Mouse (Mus musculus): ENCODE measurements around the gene Cryzl2.

The Cryzl2 gene

DNA sequence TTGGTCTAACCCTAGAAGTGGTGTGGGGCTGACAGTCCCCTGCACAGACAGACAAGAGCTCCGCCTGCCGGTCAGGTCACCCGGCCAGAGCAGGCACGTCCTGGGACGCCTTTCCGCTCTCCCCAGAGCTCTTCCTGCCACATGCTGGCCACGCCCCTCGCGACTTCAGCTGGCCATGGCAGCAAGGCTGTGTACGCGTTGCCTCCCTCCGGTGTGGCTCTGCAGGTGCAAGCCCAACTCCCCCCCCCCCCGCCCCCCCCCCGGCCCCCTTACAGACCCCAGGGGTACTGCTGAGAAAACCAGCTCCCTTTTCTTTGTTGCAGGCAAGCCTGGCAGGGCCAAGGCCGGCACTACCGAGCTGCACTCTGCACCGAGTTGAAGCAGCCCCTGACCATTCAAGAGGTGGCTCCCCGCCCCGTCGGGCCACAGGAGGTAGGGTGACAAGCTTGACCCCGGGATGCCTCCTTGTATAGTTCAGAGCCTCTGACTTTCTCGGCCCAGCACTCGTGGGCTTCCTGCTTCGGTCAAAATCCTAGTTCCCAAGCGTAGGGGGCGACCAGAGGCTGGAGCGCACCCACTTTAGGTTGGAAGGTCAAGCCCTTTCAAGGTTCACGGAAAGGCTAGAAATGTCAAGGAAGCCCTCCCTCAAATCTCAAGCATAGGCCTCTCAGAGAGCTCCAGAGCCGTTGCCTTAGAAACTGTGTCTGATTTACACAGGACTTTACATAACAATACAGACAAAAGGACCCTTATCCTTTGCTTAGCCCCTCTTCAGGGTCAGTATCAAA lies at the start of gene Cryzl2:
Cryzl2 (plus strand) TSS at position 157 of the 788 bp plus-strand sequence.
- DNase-seq = peak; percentile 12

- DNase-seq = no peak
Measured at GRCm38 (mm10) chr1:157409648-157410047, 48.7 kb upstream of the Cryzl2 start.

DNA sequence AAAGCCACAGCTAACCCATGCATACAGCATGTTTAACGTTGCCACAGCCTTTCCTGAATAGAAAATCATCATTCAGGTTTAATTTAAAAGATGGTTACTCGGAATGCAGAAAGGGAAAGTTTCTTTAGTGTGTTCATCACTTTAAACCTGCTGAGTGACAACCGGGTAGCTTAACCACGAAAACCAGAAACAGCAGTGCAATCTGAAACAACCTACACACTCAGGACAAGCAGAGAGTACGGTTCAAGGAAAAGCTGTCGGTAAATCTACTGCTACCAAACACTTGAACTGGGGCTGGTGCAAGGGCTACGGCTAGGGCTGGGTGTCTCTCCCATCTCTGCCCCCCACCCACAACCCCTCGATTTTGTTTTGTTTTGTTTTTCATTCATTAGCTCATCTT lies 47.4 kb upstream of the Cryzl2 start:
- DNase-seq = no peak

DNA sequence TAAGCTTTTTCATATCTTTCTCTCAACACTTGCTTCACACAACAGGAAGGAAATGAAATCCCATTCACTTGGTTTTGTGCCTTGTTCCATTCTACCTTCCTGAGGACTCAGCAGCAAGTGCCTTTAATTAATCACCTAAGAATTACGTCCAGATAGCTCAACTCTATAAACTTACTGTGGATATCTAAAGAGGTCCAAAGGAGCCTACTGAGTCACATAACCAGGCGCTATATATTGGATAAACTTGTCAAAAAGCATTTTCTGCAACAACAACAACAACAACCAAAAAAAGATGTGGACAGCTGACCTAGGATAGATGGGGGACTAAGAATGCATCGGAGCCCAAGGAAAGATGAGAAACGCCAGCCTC lies 47.1 kb upstream of the Cryzl2 start:
- no peak for DNase-seq

GRCm38 (mm10) chr1:157411711-157412380 lies 46.5 kb upstream of the Cryzl2 start:
- peak; percentile 74 for DNase-seq

- DNase-seq = peak; percentile 96
Measured at GRCm38 (mm10) chr1:157412454-157413369, 45.7 kb upstream of the Cryzl2 start, which contains the start of gene Rasal2. TSS of gene Rasal2 (minus strand) at chr1:157412595.

DNA sequence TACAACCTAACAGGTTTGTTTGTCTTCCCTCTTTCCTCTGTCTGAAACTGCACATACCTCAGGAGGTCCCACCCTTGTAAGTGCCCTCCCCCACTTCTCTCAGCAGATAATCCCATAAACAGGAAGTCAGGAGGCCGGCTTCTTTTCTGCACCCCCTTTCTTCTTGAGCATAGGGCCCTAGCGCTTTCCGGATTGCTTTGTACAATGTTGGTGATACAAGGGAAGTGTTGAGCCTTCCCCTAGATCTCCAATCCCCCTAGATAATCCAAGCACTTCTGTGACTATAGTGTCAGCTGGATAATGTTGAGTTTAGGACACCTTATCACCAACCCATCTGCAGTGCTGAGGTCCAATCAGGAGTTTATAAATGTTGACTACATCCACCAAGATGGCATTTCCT lies 42.6 kb upstream of the Cryzl2 start:
- no peak for DNase-seq

GRCm38 (mm10) chr1:157416628-157417027 lies 41.7 kb upstream of the Cryzl2 start:
- no peak for DNase-seq

DNA sequence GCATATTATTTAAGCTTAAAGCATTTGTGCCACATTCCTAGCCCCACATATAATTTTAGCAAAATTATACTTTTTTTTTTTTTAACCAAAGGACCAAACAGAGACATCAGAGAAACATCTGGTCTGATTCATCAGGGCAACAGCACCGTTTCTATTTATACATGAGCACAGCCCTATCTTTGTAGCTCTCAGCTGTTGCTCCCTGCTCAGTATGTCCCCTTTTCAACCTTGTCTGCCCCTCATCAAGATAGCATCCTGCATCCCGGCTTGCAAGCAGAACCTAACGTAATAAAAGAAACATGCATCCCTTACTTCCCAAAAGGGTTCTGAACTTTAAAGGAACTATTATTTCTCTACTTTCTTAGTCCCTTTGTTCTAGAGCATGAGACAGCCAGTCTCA lies 41.0 kb upstream of the Cryzl2 start:
- DNase-seq = no peak

- no peak for DNase-seq
Measured at GRCm38 (mm10) chr1:157417861-157418260, 40.5 kb upstream of the Cryzl2 start.

DNA sequence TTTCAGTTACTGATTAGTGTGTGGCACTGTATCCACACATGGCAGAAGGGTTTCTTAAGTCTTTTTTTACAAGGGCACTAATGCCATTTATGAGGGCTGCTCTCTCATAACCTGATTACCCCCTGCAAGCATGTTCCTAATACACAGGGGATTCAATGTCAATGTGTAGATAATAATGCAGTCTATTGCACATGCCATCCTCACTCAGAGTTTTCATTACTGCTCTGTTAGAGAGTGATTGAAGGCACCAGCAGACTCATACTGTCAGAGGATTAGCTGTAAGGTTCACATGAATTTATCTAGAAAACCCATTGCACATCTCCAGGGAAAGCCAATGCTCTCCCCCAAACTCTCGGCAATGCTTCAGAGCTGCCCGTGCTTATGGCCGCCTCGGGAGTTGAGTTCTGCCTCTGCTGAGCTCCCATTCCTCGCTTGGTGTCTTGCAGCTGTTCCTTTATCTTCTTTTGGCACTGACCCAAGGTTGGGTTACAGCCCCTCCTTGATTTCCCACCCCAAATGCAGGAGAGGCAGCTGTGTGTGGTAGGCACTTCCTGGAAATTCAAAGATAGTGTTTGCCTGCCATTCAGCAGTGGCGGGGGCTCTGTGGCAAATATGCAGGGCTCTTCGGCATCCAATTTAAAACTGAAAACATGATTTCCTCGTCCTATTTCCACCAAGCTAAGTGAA lies 32.5 kb upstream of the Cryzl2 start:
- DNase-seq = no peak

GRCm38 (mm10) chr1:157426933-157427332 lies 31.4 kb upstream of the Cryzl2 start:
- DNase-seq = no peak

GRCm38 (mm10) chr1:157427604-157428003 lies 30.8 kb upstream of the Cryzl2 start:
- DNase-seq = no peak

- DNase-seq = no peak
Measured at GRCm38 (mm10) chr1:157428366-157428765, 30.0 kb upstream of the Cryzl2 start.

DNA sequence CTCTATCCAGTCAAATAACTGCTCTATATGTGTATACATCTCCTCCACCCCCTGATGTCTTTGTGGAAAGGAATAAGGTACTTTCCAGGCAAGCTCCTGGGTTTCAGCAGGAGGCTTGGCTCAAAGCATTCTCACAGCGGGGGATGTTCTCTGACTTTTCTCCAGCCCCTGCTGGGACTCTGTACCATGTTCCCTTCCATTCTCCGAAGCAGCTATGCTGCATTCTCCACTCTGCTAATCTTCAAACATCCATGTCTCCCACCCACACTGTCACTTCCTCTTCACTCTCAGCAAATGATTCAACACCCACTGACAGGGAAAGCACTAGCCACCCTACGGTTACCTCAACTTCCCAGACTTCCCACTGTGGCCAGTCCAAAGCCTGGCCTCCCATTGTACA lies 25.1 kb upstream of the Cryzl2 start:
- DNase-seq = peak; percentile 14

DNA sequence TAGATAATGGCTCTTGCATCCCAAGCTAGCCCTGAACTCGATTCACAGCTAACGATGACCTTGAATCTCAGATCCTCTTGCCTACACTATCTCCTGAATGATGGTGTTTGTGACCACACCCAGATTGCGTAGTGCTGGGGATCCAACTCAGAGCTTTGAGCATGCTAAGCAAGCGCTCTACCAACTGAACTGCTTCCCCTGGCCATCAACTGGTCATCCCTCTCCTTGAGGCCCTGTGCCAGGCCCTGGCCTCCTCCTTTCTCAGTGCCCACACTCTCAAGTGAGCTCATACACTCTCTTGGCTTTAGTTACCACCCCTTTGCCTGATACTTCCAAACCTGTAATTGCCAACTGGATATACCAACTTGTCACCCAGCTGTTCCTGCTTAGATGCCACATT lies 24.0 kb upstream of the Cryzl2 start:
- DNase-seq = no peak

GRCm38 (mm10) chr1:157435926-157436325 lies 22.5 kb upstream of the Cryzl2 start:
- no peak for DNase-seq

- DNase-seq = no peak
Measured at GRCm38 (mm10) chr1:157438290-157438689, 20.1 kb upstream of the Cryzl2 start.

DNA sequence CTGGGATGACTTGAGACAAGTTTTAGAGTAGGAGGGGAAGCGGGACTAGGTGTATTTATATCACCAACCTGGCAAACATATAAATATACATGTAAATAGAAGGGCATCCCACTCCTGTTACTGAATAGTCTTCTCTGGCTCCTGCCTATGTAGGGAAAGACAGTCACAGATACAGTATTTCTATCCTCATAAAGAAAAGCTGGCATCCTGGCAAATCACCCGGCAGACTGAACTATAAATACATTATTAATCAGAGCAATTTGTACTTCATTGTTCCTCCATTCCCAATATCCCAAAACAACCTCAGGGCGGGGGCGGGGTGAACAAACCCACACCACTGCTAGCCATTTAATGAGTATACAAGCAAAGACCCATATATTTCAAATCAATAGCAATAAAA lies 19.3 kb upstream of the Cryzl2 start:
- no peak for DNase-seq

GRCm38 (mm10) chr1:157439973-157440641 lies 18.3 kb upstream of the Cryzl2 start:
- DNase-seq = no peak

DNA sequence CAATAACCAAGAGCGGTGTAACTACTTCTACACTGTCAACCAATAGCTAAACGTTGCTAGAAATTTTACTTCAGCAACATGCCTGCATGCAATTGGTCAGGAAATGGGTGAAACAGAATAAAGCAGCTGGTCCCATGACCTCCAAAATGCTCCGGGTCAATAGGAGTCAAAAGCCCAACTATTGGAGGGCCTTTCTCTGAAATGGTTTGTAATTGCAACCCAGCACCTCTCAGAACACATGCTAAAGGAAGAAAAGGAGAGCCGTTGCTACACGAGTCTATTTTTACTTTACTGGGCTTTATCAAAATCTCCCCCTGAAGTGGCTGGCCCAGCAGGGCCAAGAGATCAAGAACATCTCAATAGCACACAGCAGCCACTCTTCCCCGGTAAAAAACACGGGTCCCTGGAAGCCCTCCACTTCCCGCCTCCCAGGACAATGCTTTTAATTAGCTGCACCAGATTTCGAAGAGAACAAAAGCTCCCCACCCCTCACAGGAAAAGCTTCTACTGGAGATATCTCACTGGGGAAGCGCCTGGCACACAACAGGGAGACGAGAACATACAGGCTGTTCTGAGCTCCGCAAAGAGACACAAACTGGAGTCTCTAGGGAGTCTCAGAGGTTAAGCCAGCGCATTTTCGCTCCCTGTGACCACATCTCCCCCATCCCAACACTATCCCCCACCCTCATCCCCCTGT lies 15.2 kb upstream of the Cryzl2 start:
- DNase-seq = no peak

All from cerebellum, adult 11-12 months (tissue).